Mouse (Mus musculus) adrenal gland, postnatal 36 days (tissue): ENCODE data around the gene Pmpcb. TPM values are rescaled to one million over a fixed set of nuclear protein-coding genes. Genes with fewer than 3 reads are reported as not detected.
A peak's percentile ranks its signal among the peaks of the same experiment; 100 is the strongest.
"Not testable (repeated sequence)": the region's sequence is repeated elsewhere in the genome, so short reads cannot be mapped to it uniquely, and the experiment has no call there.

Source experiments
- DNase-seq, 2 experiments: peaks; one replicate each; pipeline ENCODE4 v3.0.0; 2021; ENCODE audit warnings: mixed read lengths in 1 of 2
- long read RNA-seq, 2 experiments: library from polyadenylated mRNA; stranded (forward); transcript quantifications; one replicate each; pipeline ENCODE4 v2.0.0; 2021; ENCODE audit warnings: borderline sequencing depth in 2 of 2
- total RNA-seq, 2 experiments: library from RNA; stranded (reverse); gene quantifications; 2 replicates each; pipeline ENCODE4 v1.2.3; 2021

Pmpcb gene
- total RNA-seq, result 100 to 1,000 TPM; 256 to 300 TPM
- long read RNA-seq, experiment 1, transcript Pmpcb-201 (13 exons, 1,615 nt), result major isoform, 248 of 290 reads
- long read RNA-seq, experiment 1, partial matches to known transcripts, result 28 of 290 reads
- long read RNA-seq, experiment 1, other reads (novel, unspliced or antisense), result 14 of 290 reads
- long read RNA-seq, experiment 2, transcript Pmpcb-201 (13 exons, 1,615 nt), result major isoform, 56 of 66 reads
- long read RNA-seq, experiment 2, partial matches to known transcripts, result 7 of 66 reads
- long read RNA-seq, experiment 2, other reads (novel, unspliced or antisense), result 2 of 66 reads

DNA sequence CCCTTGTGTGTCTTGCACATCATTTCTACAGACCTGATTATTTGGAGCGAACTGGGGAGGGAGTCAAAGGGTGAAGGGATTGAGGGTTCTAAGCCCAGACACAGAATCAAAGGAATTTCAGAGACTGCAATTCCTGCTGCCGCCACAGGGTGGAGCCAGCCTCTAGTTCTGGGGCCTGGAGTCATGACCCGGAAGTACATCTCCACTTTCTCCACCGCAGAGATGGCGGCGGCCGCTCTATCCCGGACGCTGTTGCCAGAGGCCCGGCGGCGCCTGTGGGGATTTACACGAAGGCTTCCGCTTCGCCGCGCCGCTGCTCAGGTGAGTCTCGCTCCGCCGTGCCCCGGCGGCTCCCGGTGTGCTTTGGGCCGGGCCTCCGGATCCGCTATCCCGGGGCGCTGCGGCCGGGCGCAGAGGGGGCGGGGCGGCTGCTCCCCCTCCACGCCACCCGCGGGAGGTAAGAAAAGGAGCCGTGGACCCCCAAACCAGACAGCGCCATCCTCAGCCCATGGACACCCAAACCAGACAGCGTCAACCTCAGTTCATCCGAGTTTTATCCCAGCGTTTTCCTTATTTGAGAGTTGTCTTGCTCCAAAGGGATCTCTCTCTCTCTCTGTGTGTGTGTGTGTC, at the start of gene Pmpcb:
Gene Pmpcb, plus strand, starts transcription at position 186 of the 630 bp plus-strand sequence.
- peak; percentile 86 to 87 for DNase-seq

DNA sequence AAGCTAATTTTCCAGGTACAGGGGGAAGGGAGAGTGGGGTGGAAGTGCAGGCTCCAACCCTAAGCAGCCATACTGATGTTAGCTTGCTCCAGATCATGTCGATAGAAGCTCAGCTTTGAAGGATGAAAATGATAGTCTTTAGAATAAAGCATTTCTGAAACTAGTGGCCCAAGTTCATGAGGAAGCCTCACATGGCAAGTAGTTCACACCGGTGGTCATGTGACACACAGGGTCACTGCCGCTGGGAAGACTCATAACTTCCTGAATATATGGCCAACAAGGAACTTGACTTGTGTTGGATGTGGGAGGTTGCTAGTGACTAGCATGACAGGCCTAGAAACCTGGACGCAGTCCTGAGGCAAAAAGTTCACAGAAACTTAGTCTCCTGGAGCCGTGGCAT, 44.7 kb upstream of the Pmpcb start:
- no peak for DNase-seq

DNA sequence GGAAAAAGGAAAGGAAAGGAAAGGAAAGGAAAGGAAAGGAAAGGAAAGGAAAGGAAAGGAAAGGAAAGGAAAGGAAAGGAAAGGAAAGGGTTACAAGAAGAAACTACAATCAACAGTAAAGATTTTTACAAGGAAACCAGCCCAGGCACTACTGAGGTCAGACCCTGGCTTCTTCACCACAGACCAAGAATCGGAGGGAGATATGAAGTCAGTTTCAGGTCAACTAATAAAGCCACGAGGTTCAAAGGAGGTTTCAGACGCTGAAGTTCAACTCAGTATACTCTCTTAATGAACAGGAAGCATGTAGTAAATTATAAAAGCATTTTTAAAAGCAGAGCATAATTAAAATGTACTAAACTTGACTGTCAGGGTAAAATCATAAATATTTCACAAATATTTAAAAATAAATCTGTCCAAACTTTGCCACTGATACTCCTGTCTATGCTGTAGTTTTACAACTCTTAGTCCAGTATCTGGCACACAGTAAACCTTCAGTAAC, 43.5 kb upstream of the Pmpcb start:
- no peak for DNase-seq

DNA sequence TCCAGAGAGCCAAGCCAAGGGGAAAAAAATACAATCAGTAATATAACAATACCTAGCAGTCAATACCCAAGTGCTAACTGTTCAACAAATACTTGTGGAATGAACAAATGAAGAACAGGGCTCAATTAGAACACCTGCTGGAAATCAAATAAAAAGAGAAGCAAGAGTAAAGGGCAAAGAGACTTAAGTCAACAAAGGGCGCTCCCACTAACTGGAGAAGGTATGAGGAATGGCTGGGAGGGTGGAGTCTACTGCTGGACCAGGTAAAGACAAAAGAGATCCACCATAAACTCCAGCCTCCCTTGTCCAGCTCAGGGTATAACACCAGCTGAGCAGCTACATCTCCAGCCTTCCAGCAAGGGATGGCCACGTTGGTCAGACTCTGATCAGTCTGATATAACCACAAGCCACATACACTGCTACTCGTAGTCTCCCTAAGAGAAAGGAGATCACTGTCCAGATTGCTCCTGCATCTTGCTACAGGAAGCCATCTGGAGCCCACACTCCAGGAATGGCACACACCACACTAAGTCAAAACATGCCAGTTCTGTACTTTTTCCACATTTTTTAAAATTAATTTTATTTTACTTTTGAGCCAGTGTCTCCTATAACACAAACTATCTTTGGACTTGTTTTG, 42.0 kb upstream of the Pmpcb start:
- DNase-seq, result no peak

DNA sequence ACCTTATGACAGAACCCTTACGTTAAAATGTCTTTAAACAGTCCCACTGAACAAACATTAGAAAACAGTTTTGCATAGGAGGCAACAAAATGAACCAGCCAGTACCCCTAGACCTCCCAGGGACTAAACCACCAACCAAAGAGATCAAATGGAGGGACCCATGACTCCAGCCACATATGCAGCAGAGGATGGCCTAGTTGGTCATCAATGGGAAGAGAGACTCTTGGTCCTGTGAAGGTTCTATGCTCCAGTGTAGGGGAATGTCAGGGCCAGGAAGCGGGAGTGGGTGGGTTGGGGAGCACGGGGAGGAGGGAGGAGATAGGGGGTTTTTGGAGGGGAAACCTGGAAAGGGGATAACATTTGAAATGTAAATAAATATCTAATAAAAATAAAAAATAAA, 37.4 kb upstream of the Pmpcb start:
- DNase-seq, result not testable (repeated sequence)

DNA sequence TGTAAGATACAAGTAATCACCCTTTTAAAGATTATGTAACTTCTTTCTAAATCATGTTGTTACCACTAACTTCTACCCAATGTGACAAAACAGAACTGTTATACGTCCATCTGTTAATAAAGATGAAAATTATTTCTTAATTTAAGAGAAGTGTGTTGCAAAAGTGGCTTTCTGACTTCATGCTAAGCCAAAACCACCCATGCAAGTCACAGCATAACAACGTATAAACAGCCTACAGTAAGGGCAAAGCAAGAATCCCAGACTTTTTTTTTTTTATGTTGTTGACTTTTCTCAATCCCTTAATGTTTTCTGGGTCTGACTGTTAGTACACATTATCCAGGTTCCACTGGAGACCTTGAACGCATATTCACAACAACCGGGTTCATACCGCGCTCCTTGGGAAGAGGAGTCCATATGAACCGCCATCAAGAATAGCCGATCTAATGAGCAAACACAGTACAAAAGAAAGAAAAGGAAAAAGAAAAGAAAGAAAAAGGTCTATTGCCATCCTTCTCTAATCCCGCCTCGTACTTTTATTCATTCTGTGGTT, 36.6 kb upstream of the Pmpcb start:
- DNase-seq, result no peak

DNA sequence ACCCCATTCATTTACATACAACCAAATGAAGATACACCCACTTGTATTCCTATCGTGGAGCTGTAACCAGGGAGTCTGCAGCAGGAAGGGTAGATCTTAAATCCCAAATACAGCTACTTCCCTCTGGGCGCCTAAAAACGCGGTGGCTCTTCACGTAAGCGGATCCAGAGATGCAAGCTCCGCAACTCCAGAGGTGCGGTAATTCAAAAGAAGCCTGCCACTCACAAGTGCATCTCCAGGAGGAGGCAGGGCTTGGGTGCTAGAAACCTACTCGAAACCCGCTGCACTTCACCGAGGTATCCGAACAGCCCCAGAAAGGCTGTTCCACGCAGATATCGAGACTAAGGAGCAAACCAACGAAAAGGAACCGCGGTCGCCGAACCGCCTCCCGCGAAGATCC, 36.0 kb upstream of the Pmpcb start:
- no peak for DNase-seq

DNA sequence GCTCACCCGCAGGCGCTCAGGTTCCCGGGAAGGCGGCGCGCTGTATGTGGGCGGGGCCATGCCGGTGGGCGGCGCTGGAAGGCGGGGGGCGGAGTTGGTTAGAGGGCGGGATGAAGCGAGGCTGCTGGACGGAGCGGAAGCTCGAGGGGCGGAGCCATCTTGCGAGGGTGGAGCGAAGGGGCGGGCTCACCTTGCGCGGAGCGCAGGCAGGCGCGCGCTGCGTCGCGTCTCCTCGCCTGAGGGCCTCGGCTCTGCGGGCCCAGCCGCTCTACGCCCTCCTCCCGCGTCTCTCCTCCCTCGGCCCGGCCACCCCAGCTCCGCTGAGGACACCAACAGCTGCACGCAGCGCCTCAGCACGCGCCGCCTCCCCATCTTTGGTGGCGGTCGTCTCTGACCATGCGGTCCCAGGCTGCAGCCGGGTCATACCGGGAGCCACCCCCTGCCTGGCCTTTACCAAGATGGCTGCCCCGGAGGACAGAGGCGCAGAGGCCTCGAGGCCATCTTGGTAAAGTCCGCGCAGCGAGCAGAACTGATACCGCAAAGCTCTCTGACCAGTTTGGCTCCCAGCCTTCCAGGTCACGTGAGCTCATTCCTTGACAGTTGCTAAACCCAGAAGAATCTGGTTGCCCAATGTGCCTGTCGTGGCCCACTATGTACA, 35.5 kb upstream of the Pmpcb start, which contains the start of gene Napepld:
Gene Napepld, minus strand, starts transcription at position 46 of the 658 bp plus-strand sequence.
- DNase-seq, result peak; percentile 99

DNA sequence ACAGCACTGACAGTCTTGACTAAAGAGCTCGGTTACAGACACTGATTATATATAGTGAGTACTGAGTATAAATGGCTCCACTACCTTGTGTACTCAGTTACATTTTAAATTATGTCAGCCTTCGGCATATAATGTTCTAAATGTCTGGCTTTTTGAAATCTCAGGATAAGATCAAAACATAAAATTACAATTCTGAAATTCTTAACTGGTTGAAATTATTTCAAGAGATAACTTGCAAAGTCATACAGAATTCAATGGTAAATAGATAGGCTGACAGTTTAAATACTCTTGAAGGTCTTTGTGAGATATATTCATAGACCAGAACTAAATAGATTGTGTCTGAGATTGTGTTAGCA, 35.0 kb upstream of the Pmpcb start:
- DNase-seq, result no peak

DNA sequence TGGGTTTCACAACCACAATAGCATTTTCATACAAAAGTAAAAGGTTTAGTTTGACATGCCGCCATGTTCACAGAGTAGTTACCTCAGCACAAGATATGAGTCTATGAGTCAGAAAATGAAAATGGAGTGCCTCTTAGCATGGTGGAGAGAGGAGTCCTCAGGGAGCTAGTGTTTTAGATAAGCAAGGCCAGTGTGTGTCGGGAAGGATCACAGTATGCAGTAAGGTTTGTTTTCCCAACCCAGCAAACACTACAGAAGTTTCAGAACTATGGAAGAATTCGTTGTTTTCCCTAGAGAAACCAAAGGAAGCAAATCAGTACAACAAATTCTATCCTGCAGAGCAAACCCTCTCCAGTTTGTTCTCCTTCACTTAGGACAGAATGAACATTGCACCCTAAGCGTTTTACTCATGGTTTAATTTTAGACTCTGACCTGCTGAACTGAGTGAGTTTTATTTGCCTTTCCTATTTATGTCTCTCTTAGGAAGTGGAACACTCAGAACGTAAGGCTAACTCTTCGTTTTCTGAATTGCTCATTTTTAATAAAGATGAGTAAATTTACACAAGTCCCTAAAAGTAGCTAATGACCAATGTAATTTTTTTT, 34.0 kb upstream of the Pmpcb start:
- DNase-seq, result no peak

DNA sequence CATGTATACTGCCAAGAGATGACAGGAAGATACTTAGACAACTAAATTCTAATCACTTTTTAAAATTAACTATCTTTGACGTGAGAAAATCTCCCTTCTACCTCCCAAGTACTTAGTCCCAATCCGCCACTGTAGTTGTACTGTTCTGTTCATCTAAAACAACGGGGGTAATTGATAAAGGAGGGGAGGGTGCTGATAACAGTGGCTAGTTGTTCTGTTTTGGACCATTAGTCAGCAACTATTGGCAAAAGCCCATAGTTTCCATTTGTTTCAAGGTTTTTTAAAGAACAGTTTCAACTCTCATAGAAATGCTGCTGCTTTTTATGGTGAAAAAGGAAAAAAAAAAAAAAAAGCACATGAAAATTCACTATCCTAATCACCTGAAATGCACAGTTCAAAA, 33.2 kb upstream of the Pmpcb start:
- no peak for DNase-seq

DNA sequence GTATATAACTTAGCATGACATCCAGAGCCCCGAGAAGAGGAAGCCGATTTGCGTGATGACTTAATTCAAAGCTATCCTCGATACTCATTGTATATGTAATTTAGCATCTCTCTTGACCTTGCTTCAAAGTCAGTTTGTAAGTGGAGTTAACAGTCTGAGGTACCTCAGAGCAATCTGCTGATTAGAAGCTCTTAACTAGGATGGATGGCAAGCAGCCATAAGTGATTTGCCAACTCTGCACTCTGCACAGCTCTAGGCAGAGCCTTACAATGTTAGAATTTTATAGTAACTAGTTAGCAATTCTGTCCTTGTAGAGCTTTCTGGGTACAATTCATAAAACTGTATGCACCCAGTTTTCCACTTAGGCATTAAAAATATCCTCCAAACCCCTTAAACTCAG, 30.4 kb upstream of the Pmpcb start:
- DNase-seq, result no peak

DNA sequence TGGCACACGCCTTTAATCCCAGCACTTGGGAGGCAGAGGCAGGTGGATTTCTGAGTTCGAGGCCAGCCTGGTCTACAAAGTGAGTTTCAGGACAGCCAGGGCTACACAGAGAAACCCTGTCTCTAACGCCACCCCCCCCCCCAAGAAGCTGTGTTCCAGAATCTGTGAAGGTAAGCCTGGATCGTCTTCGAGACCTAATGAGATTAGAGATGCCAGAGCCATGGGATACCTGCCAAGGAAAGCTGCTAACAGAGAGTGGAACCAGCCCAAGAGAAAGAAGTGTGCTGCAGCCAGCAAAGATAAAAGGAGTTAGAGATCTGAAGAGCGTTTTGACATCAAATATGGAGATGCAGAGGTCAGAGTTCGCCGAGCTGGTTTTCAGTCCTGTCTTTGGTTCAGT, 28.9 kb upstream of the Pmpcb start:
- not testable (repeated sequence) for DNase-seq

DNA sequence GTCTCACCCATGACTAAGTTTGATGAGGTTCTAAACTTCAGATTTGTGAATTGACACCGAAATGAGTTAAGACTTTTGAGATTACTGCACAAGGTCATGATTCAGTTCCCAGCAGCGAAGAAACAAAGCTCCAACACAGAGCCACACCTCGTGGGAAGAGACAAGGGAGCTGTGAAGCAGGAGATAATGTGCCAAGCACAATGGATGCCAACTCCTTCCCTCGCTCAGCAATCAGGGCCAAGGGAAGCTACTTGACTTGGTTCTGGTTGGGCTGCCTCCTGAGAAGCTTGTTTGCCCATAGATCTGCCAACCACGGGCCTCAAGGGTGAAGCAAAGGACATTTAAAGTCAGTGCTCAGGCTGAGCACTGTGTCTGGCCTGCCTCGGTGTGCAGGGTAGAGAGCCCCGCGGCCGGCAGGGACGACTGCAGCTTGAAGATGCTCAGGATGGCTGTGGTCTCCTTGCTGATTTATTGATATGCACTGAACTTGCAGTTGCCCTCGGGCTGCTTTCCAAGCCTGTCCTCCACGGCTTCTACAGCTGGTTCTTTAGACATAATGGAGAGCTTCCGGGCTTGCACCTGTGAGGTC, 24.7 kb upstream of the Pmpcb start:
- DNase-seq, result peak; percentile 40 to 52

DNA sequence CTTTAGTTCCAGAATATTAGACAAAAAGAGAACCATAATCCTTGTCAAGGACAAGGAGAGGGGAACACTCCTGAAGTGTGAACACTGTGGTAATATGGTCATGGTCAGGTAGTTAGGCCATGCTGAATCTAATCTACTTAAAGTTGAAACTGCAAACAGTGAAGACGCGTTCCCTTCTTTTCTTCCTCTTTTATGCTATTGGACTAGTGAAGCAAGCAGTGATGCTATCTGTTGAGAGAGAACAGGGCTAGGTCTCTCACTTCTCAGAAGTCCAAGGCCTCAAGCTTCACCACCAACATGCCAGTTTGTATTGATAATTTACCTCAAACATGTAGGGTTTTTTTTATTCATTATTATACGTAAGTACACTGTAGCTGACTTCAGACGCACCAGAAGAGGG, 22.5 kb upstream of the Pmpcb start:
- DNase-seq, result no peak

DNA sequence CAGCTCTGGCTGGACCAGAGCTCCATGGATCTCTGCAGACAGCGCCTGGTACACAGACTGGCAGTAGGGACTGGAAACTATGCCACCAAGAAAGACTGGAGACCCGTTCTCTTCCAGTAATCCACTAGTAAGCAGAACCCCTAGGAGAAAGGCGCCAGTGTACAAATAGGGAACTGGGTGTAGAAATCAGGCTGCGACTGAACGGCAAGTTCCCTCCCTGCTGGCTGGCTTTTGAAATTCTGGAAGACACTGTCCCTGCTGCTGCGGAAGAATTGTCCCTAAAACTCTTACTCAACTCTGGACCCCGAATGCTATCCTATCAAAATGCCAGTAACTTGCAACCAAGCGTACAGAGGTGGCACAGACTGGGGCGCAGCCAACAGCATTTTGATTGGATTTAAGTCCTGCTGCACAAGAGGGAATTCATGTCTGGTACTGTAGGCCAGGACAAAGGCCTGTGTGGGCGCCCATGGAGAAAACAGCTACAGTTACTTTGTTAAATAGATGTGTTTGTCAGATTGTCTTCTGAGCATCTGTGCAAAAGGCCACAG, 19.7 kb upstream of the Pmpcb start:
- DNase-seq, result no peak

DNA sequence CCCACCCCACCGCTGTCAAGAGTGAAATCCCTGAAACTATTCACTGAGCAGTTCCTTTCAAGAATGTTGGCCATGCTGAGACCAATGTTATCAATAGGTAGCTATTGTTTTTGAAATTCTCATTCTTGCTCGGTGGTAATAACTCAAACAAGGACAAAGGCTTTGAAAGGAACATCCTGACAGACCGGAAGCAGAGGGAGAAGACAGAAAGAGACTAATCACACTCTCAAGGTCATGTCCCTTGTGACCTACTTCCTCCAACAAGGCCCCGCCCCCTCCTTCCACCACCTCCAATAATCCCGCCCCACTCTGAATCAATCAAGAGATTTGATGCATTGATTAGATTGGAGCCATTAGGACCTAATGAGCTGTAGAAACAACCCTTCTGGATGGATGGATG, 18.4 kb upstream of the Pmpcb start:
- DNase-seq, result no peak

DNA sequence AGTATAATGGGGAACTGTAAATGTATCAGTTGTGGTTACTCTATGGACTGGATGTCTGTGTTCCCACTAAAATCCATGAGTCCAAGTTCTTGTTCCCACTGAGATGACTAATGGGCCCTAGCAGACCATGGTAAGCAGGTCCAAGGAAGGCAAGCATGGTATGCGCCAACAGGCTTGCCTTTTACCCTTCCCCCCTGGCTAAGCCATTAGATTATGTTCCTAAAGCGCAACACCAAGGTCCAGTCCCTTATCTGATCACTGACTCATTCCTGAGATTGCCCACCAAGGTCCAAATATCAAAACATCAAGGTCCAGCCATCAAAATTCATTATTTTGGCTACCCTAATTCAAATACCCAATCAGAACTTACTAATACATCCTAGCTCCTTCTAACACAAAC, 17.7 kb upstream of the Pmpcb start:
- peak; percentile 55 for DNase-seq

DNA sequence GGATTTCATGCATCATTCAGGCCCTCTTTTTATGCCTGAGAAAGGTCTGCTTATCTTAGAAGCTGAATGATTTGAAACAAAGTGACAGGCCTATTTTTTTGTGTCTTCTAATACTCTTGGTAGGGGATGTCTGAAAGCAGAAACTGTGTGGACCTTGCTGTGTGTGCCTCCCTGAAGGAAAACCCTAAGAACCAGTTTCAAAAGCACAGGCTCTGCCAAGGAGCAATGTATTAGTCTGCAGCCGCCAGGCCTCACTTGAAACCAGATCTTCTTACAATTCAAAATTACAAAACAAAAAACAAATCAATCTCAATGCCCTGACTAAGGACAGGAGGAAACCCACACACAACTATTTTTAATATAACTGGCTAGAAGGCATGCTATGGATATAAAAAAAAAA, 12.5 kb upstream of the Pmpcb start:
- no peak for DNase-seq

DNA sequence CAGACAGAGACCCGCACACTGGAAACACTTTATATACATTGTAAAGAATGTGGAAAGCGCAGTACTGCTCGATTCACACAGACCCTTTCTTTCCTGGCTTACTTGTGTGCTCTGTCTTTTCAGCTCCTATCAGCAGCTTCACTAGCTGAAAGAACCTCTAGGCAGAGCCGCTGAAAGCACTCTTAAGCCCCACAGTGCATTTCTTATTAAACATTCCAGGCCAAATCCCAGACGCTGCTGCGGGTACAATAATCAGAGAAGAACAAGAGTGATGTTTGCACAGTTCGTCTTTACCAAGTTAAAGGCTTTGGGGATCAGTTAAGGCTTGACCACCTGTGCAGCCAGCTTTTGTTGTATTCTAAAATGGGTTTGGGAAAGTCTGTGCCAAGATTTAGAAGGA, 12.1 kb upstream of the Pmpcb start:
- DNase-seq, result no peak

DNA sequence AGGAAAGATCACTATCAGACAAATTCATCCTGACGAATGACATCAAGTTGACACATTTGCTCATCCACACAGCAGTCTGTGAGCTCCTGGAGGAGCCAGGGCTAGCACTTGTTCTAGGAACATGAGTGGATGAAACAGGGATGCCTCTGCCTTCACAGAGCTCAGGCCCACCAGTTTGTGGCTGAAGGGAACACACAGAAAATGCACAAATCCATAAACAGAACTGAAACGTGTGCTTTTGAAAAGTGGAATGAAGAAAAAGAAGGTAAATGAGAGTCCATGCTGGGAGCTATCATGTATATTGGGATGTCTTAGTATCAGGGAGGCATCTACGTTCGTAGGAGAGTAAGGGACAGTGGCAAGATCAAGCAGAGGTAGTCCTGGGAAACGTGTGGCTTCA, 7.8 kb upstream of the Pmpcb start:
- DNase-seq, result no peak
